In the genomic region with DNA sequence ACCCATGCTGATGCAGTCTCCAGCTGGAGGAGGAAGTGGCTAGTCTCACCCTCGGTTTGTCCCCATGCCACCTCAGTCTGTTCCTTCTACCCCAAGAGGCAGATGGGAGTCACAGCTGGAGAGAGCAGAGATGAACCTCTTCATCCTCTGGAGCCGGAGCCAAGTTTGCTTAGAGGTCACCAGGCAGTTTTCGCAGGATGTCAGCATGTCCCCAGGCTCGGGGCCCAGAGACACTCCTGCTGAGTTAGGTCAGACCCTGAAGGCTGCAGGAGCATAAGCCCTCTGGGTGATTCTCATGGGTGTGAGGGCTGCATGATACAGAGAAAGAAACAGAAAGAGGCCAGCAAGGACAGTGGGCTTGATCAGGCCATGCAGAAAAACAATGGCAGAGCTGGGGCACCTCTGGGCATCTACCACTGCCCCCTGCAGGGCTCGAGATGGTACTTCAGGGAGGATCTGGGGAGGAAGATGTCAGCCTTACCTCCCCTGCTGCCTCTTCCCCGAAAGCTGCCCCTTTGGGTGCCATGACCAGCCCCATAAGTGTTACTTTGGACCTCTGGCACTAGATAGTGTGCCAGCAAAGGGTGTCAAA, we compare ENCODE assay signal across 10 mouse cellular contexts. TPM values are rescaled to one million over a fixed set of nuclear protein-coding genes. Genes with fewer than 3 reads are reported as not detected.
DNase-seq lines count a peak whose midpoint lies in the region; ATAC-seq lines count a peak whose summit lies in the region.
"Had no signal": no experiment of that assay in that cellular context is flagged by ENCODE, and none has a peak within 500 bp of the region (broad histone marks: within the 10 kb centered on the region; RNA-seq: fewer than 3 reads in every experiment).

No protein-coding gene starts in this region.

- H3K27ac ChIP-seq in heart, embryonic 11.5 days (ENCODE audit: low read depth, low read length), result no peak overlapping the region
- H3K27ac ChIP-seq: limb, embryonic 10.5 days; midbrain, embryonic 15.5 days had no signal

- H3K27me3 ChIP-seq in heart, embryonic 11.5 days (ENCODE audit: control insufficient read depth, insufficient read depth, low read length), result peaks cover 49% of the 10 kb centered on the region

- DNase-seq in heart, postnatal 10 days, result peak; percentile 24 to 35
- peak; percentile 13 for DNase-seq in thymus, postnatal 14 days
- no peak for DNase-seq in thymus, postnatal 25 days
- peak; percentile 58 to 67 for DNase-seq in adrenal gland, postnatal 36 days
- DNase-seq in frontal cortex, postnatal 10 days (ENCODE audit: low spot score in 2 of 2), result no peak
- DNase-seq: right cerebral cortex, postnatal 25 days had no signal

- intact Hi-C loops in heart, postnatal 10 days (cut with DNase I), result no loop called here

- no peak overlapping the region for H3K4me3 ChIP-seq in heart, embryonic 11.5 days (ENCODE audit: low read depth, low read length)
- H3K4me3 ChIP-seq: limb, embryonic 10.5 days; midbrain, embryonic 15.5 days had no signal

- 67% methylated on average over 6 of the region's 6 CpGs for WGBS in heart, embryonic 11.5 days (ENCODE audit: insufficient replicate concordance)

- H3K4me2 ChIP-seq in heart, embryonic 11.5 days, result no peak overlapping the region
- H3K4me2 ChIP-seq: midbrain, embryonic 15.5 days had no signal

- no peak for ATAC-seq in heart, embryonic 11.5 days (replicated peaks; ENCODE audit: insufficient number of reproducible peaks, low FRiP score, low TSS enrichment)
- no peak for ATAC-seq in megakaryocyte-erythroid progenitor cell, adult 5-6 weeks (replicated peaks; ENCODE audit: low FRiP score, low TSS enrichment, poor library complexity, severe bottlenecking)
- ATAC-seq: midbrain, embryonic 15.5 days had no signal

- H3K9ac ChIP-seq in heart, embryonic 11.5 days (ENCODE audit: low read depth, low read length), result no peak overlapping the region
- H3K9ac ChIP-seq: midbrain, embryonic 15.5 days had no signal

- no peaks in the 10 kb centered on the region for H3K36me3 ChIP-seq in heart, embryonic 11.5 days (ENCODE audit: control insufficient read depth, insufficient read depth, low read length)
- H3K36me3 ChIP-seq: limb, embryonic 10.5 days; midbrain, embryonic 15.5 days had no signal

- 0 out of 2 replicates have a peak, but pooled peaks cover 3% of the 10 kb centered on the region for H3K4me1 ChIP-seq in heart, embryonic 11.5 days (ENCODE audit: control insufficient read depth, insufficient read depth, low read length)

- H3K9me3 ChIP-seq in heart, embryonic 11.5 days (replicated peaks; ENCODE audit: control insufficient read depth, low read length), result no peaks in the 10 kb centered on the region
- H3K9me3 ChIP-seq: limb, embryonic 10.5 days; midbrain, embryonic 15.5 days had no signal

RNA-seq across cellular contexts. Expression of a gene that starts 5.1 kb away (rescaled TPM):
- under 1 TPM; 0.84 to 0.87 TPM for total RNA-seq in heart, postnatal 10 days (2021)
- polyA plus RNA-seq in heart, embryonic 11.5 days (2014; fragmentation: Nextera tagmentation; extraction: Ambion mirVana), result 0.24 and 0.39 TPM in 2 replicates
- 1 to 10 TPM; 1.6 to 6.0 TPM for total RNA-seq in adrenal gland, postnatal 36 days (2021)
- not detected in 2 replicates for total RNA-seq in megakaryocyte-erythroid progenitor cell, adult 5-6 weeks (2014; fragmentation: Nextera tagmentation)
- not detected in 2 replicates for total RNA-seq in megakaryocyte-erythroid progenitor cell, adult 5-6 weeks (2017)

Comparison
In these comparisons a context has a peak if more than half of its experiments do, and no peak if none do; other contexts are left out.
1. DNase-seq: peak in heart, postnatal 10 days (2 of 2), thymus, postnatal 14 days (single experiment) and adrenal gland, postnatal 36 days (2 of 2); none in thymus, postnatal 25 days (single experiment) and frontal cortex, postnatal 10 days (0 of 2).